Mouse (Mus musculus): ENCODE data around the gene Plek2. TPM values are rescaled to one million over a fixed set of nuclear protein-coding genes. Genes with fewer than 3 reads are reported as not detected.
A peak's percentile ranks its signal among the peaks of the same experiment; 100 is the strongest.
"Not testable (repeated sequence)": the region's sequence is repeated elsewhere in the genome, so short reads cannot be mapped to it uniquely, and the experiment has no call there.

The Plek2 gene
- polyA plus RNA-seq, 1 experiment, result 0.62 TPM

DNA sequence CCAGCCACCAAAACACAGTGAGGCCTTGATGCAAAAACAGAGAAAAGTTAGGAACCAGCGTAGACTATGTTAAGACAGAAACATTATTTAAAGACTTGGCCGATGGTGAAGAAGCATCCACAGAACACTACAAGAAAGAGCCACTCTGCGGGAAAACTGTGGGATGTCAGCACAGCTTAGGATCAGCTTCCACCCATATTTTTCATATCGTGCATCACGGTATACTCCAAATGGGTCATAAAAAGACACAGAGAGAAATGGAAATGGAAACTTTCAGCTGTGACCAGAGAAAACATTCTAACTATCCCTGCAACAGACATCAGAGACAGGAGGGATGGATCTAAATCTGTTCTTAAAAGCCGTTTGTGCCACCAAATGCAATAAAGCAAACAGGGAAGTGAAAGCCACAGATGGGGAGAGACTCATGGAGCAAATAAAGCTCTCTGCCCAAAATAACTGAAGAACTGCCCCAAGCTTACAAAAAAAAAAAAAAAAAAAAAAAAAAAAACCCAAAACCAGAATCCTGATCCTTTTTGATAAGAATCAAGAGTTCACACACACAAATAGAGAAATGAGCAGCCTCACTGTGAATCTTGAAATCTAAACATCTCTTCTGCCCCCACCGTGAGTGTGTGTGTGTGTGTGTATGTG, 16.9 kb upstream of the Plek2 start:
- TF ChIP-seq CTCF (IDR thresholded peaks at IDR 0.05; ENCODE audit: borderline replicate concordance, extremely low read depth, insufficient read depth, insufficient read length) (no peak), POLR2A (IDR thresholded peaks at IDR 0.05; ENCODE audit: borderline replicate concordance, extremely low read depth, insufficient read depth, insufficient read length, poor library complexity, severe bottlenecking) (no peak)
- DNase-seq (ENCODE audit: low read depth), result no peak

DNA sequence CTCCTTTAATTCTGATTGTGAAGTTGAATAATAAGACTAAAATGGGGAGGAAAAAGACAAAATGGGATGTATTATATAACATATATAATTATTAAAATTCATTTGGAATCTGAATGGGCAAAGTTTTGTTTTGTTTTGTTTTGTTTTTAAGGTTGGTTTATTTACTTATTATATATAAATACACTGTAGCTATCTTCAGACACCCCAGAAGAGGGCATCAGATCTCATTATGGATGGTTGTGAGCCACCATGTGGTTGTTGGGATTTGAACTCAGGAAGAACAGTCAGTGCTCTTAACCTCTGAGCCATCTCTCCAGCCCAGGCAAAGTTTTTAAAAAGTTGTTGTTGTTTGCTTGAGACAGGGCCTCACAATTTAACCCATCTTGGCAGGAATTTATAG, 16.2 kb upstream of the Plek2 start:
- DNase-seq (ENCODE audit: low read depth), result not testable (repeated sequence)

DNA sequence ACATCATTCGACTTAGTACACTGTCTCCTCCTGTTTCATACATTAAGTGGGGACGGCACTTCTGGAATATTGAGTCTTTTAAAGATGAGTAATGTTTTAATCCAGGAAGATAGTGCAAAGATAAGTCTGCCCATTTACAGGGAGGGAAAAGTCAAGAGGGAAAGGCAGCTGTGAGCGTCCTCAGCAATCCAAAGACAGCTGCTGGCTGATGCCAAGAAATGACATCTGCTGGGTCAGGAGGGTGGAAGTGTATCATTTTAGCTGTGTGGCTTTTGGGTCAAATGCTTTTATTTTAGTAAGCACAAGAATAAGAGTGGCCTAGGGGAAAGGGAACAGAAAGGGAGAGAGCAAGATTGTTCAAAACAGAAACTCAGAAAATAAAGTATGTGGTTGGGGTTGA, 15.3 kb upstream of the Plek2 start:
- DNase-seq (ENCODE audit: low read depth), result no peak
- TF ChIP-seq POLR2A (IDR thresholded peaks at IDR 0.05; ENCODE audit: borderline replicate concordance, extremely low read depth, insufficient read depth, insufficient read length, poor library complexity, severe bottlenecking), result no peak
- no peak for TF ChIP-seq CTCF (IDR thresholded peaks at IDR 0.05; ENCODE audit: borderline replicate concordance, extremely low read depth, insufficient read depth, insufficient read length)

GRCm38 (mm10) chr12:78921421-78921820, 14.7 kb upstream of the Plek2 start:
- TF ChIP-seq CTCF (IDR thresholded peaks at IDR 0.05; ENCODE audit: borderline replicate concordance, extremely low read depth, insufficient read depth, insufficient read length), result no peak
- no peak for TF ChIP-seq POLR2A (IDR thresholded peaks at IDR 0.05; ENCODE audit: borderline replicate concordance, extremely low read depth, insufficient read depth, insufficient read length, poor library complexity, severe bottlenecking)
- no peak for DNase-seq (ENCODE audit: low read depth)

DNA sequence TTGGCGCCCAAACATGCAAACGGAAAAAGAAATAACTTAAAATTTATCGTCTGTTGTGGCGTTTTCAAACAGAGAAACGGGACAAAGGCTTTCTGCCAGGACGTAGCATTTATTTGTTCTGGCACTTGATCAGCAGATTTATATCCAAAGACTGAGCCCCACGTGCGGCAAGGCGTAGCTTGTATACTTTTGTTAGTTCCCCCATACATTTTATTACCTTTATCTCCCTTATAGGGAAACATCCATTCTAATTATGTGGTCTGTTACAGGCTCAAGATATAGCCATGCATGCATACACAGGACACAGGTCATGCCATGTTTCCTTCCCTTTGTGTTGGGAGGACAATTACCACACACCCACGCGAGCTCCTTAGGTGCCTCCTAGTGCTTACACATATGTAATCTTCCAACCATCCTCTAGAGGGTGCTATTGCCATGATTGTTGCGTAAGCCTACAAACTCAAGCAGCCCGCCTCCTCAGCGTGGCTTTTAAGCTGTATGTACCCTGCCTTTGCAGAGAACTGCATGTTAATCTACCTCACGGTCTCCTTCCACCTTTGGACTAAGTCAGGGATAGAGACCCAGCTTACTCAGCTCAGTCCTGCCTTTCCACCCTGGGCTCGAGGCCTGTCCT, 12.4 kb upstream of the Plek2 start:
- peak; percentile 93 for DNase-seq (ENCODE audit: low read depth)
- no peak for TF ChIP-seq POLR2A (IDR thresholded peaks at IDR 0.05; ENCODE audit: borderline replicate concordance, extremely low read depth, insufficient read depth, insufficient read length, poor library complexity, severe bottlenecking)
- TF ChIP-seq CTCF (IDR thresholded peaks at IDR 0.05; ENCODE audit: borderline replicate concordance, extremely low read depth, insufficient read depth, insufficient read length), result peak; percentile 76; the same call in 1 of the 2 replicates

- no peak for TF ChIP-seq POLR2A (IDR thresholded peaks at IDR 0.05; ENCODE audit: borderline replicate concordance, extremely low read depth, insufficient read depth, insufficient read length, poor library complexity, severe bottlenecking)
- TF ChIP-seq CTCF (IDR thresholded peaks at IDR 0.05; ENCODE audit: borderline replicate concordance, extremely low read depth, insufficient read depth, insufficient read length), result peak; percentile 94
- peak; percentile 93 for DNase-seq (ENCODE audit: low read depth)
Observed at GRCm38 (mm10) chr12:78918227-78919078, 11.7 kb upstream of the Plek2 start.

DNA sequence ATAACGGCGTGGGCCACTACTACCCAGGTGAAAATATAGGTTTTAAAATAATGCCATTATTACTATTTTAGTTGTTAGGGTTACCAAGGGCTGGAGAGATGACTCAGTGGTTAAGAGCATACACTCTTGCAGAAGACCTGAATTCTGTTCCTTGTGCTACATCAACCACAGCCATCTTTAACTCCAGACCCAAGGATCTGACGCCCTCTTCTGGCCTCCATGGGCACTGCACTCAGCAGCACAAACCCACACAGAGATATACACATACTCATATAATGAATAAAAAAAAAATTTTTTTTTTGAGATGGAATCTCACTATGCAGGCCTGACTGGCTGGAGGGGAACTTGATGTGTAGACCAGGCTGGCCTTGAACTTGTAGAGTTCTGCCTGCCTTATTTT, 9.5 kb upstream of the Plek2 start:
- DNase-seq (ENCODE audit: low read depth), result no peak

DNA sequence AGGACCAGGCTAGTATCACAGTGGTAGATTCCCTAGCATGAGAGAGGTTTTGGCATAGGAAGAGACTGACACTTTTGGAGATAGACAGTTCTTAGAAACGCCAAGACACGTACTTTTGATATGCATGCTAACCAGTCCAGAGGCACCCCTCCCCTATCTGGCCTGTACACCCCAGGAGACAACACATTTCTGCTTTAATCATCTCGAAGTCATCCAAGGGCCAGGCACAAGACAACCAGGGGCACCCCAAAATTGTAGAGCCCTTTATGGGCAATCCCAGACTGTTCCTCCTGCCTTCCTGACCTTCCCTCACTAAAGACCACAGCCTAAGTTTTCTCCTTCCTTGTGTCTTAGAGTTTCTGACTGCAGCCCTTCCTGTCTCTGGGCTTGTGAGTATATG, 8.8 kb upstream of the Plek2 start:
- TF ChIP-seq POLR2A (IDR thresholded peaks at IDR 0.05; ENCODE audit: borderline replicate concordance, extremely low read depth, insufficient read depth, insufficient read length, poor library complexity, severe bottlenecking), result no peak
- no peak for TF ChIP-seq CTCF (IDR thresholded peaks at IDR 0.05; ENCODE audit: borderline replicate concordance, extremely low read depth, insufficient read depth, insufficient read length)

More for the DNA sequence above, 9.5 kb upstream of the Plek2 start:
- TF ChIP-seq CTCF (IDR thresholded peaks at IDR 0.05; ENCODE audit: borderline replicate concordance, extremely low read depth, insufficient read depth, insufficient read length), result peak; percentile 16; the same call in 1 of the 2 replicates
- no peak for TF ChIP-seq POLR2A (IDR thresholded peaks at IDR 0.05; ENCODE audit: borderline replicate concordance, extremely low read depth, insufficient read depth, insufficient read length, poor library complexity, severe bottlenecking)

DNA sequence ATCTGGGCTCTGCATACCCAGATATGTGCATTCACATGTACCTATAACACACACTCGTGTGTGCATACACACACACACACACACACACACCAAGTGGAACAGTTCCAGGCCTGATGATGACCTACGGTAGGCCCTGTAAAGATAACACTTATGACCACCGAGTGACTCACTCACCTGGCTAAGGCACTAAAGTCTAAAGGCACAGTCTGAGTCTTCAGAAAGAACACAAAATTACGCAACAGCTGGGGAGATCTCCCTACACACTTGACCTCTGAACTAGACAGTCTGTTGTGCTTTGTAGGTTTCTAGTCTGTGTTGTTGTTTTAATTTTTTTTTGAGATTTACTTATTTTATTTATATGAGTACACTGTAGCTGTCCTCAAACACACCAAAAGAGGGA, 7.7 kb upstream of the Plek2 start:
- TF ChIP-seq CTCF (IDR thresholded peaks at IDR 0.05; ENCODE audit: borderline replicate concordance, extremely low read depth, insufficient read depth, insufficient read length), result no peak
- TF ChIP-seq POLR2A (IDR thresholded peaks at IDR 0.05; ENCODE audit: borderline replicate concordance, extremely low read depth, insufficient read depth, insufficient read length, poor library complexity, severe bottlenecking), result no peak
- no peak for DNase-seq (ENCODE audit: low read depth)

More for the DNA sequence above, 8.8 kb upstream of the Plek2 start:
- DNase-seq (ENCODE audit: low read depth), result no peak

DNA sequence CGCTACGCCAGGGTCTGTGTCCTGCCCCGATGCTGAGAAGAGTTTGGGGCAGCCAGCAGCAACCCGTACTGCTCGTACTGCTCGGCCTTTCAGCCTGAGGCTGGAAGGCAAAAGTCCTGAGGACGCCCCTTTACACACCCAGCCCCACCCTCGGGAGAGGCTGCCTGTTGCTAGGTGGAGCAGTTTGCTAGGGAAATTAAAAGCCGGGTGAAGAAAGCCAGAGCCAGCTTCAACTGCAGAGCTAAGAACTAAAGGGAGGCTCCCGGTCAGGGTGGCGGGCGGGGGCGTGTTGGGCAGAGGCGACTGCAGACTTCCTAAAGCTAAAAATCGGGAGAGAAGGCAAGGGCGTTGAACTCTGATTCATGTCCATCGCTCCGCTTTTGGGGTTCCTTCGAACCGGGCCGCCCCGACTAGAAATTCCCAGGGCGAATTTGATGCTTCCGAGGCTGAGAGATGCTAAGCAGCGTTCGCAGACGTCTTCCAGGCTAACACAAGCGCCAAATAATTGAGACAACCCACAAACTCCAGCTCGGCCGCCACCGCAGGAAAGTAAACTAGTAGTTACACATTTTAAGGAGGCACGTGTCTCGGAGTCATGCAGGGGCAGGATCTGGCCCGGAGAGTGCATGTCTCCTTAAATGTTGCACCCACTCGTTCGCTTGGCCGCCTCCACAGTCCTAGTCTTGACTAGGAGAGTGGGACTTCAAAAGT, 5.1 kb upstream of the Plek2 start:
- no peak for TF ChIP-seq CTCF (IDR thresholded peaks at IDR 0.05; ENCODE audit: borderline replicate concordance, extremely low read depth, insufficient read depth, insufficient read length)
- TF ChIP-seq POLR2A (IDR thresholded peaks at IDR 0.05; ENCODE audit: borderline replicate concordance, extremely low read depth, insufficient read depth, insufficient read length, poor library complexity, severe bottlenecking), result no peak
- DNase-seq (ENCODE audit: low read depth), result peak; percentile 34
